Mouse (Mus musculus): ENCODE measurements around the gene AI597479. TPM values are rescaled to one million over a fixed set of nuclear protein-coding genes. Genes with fewer than 3 reads are reported as not detected.
A peak's percentile ranks its signal among the peaks of the same experiment; 100 is the strongest.

The AI597479 gene
- total and polyA plus RNA-seq, 3 experiments = 3.2 to 45.8 (median 31.8) TPM

GRCm38 (mm10) chr1:43162394-43162793 lies 63.9 kb downstream of the AI597479 start:
- Histone ChIP-seq H3K27me3 (ENCODE audit: insufficient read depth, low read length) (peaks cover 29% of the 10 kb centered on the region), H3K36me3 (replicated peaks) (no peaks in the 10 kb centered on the region), H3K4me1 (ENCODE audit: insufficient read depth, low read depth, low read length) (no peaks in the 10 kb centered on the region), H3K9me3 (replicated peaks) (no peaks in the 10 kb centered on the region), H3K4me3 (ENCODE audit: low read depth, low read length) (no peak overlapping the region)
- DNase-seq (ENCODE audit: low spot score) (no peak), ATAC-seq (ENCODE audit: extremely low read depth, insufficient number of reproducible peaks, low FRiP score, poor library complexity, severe bottlenecking) (no peak)
- no peak for TF ChIP-seq GATA2 (IDR thresholded peaks at IDR 0.05; ENCODE audit: borderline replicate concordance, low read depth, low read length)
- no peak for TF ChIP-seq GATA1 (IDR thresholded peaks at IDR 0.05; ENCODE audit: borderline replicate concordance, low read length)
- TF ChIP-seq CTCF (IDR thresholded peaks at IDR 0.05; ENCODE audit: low read depth, low read length) = no peak
- TF ChIP-seq TAL1 (conservative IDR thresholded peaks at IDR 0.05; ENCODE audit: low read depth, low read length) = no peak
- TF ChIP-seq POLR2AphosphoS5 (IDR thresholded peaks at IDR 0.05; ENCODE audit: insufficient replicate concordance, low read depth, low read length) = no peak

- DNase-seq (ENCODE audit: low spot score) (no peak), ATAC-seq (ENCODE audit: extremely low read depth, insufficient number of reproducible peaks, low FRiP score, poor library complexity, severe bottlenecking) (no peak)
- Histone ChIP-seq H3K27me3 (ENCODE audit: insufficient read depth, low read length) (peaks cover 31% of the 10 kb centered on the region), H3K4me3 (ENCODE audit: low read depth, low read length) (no peak overlapping the region), H3K36me3 (replicated peaks) (no peaks in the 10 kb centered on the region), H3K4me1 (ENCODE audit: insufficient read depth, low read depth, low read length) (no peaks in the 10 kb centered on the region), H3K9me3 (replicated peaks) (no peaks in the 10 kb centered on the region)
- TF ChIP-seq GATA2 (IDR thresholded peaks at IDR 0.05; ENCODE audit: borderline replicate concordance, low read depth, low read length) = no peak
- TF ChIP-seq GATA1 (IDR thresholded peaks at IDR 0.05; ENCODE audit: borderline replicate concordance, low read length) = no peak
- no peak for TF ChIP-seq POLR2AphosphoS5 (IDR thresholded peaks at IDR 0.05; ENCODE audit: insufficient replicate concordance, low read depth, low read length)
- no peak for TF ChIP-seq CTCF (IDR thresholded peaks at IDR 0.05; ENCODE audit: low read depth, low read length)
- TF ChIP-seq TAL1 (conservative IDR thresholded peaks at IDR 0.05; ENCODE audit: low read depth, low read length) = no peak
Observed at GRCm38 (mm10) chr1:43163084-43163466, 64.6 kb downstream of the AI597479 start.

- Histone ChIP-seq H3K36me3 (replicated peaks) (no peaks in the 10 kb centered on the region), H3K4me1 (ENCODE audit: insufficient read depth, low read depth, low read length) (no peaks in the 10 kb centered on the region), H3K27me3 (ENCODE audit: insufficient read depth, low read length) (peaks cover 37% of the 10 kb centered on the region), H3K9me3 (replicated peaks) (no peaks in the 10 kb centered on the region), H3K4me3 (ENCODE audit: low read depth, low read length) (no peak overlapping the region)
- DNase-seq (ENCODE audit: low spot score) = no peak
- no peak for ATAC-seq (ENCODE audit: extremely low read depth, insufficient number of reproducible peaks, low FRiP score, poor library complexity, severe bottlenecking)
- TF ChIP-seq POLR2AphosphoS5 (IDR thresholded peaks at IDR 0.05; ENCODE audit: insufficient replicate concordance, low read depth, low read length) (no peak), CTCF (IDR thresholded peaks at IDR 0.05; ENCODE audit: low read depth, low read length) (no peak), GATA1 (IDR thresholded peaks at IDR 0.05; ENCODE audit: borderline replicate concordance, low read length) (no peak), GATA2 (IDR thresholded peaks at IDR 0.05; ENCODE audit: borderline replicate concordance, low read depth, low read length) (no peak), TAL1 (conservative IDR thresholded peaks at IDR 0.05; ENCODE audit: low read depth, low read length) (no peak)
Observed at GRCm38 (mm10) chr1:43163467-43164418, 65.2 kb downstream of the AI597479 start.

GRCm38 (mm10) chr1:43164582-43164981 lies 66.1 kb downstream of the AI597479 start:
- ATAC-seq (ENCODE audit: extremely low read depth, insufficient number of reproducible peaks, low FRiP score, poor library complexity, severe bottlenecking) (no peak), DNase-seq (ENCODE audit: low spot score) (no peak)
- Histone ChIP-seq H3K4me3 (ENCODE audit: low read depth, low read length) (no peak overlapping the region), H3K4me1 (ENCODE audit: insufficient read depth, low read depth, low read length) (no peaks in the 10 kb centered on the region), H3K9me3 (replicated peaks) (no peaks in the 10 kb centered on the region), H3K36me3 (replicated peaks) (no peaks in the 10 kb centered on the region), H3K27me3 (ENCODE audit: insufficient read depth, low read length) (peaks cover 38% of the 10 kb centered on the region)
- TF ChIP-seq GATA2 (IDR thresholded peaks at IDR 0.05; ENCODE audit: borderline replicate concordance, low read depth, low read length) = no peak
- 0 out of 2 replicates have a peak, but pooled peaks have one; percentile 8 for TF ChIP-seq TAL1 (conservative IDR thresholded peaks at IDR 0.05; ENCODE audit: low read depth, low read length)

Other genes with a start within 250 kb of the AI597479 start
- gene Mrps9, start 247.5 kb upstream of the AI597479 start, total RNA-seq (2014; fragmentation: Nextera tagmentation) = 94.2 and 97.4 TPM in 2 replicates
- gene Mrps9, start 247.5 kb upstream of the AI597479 start, total RNA-seq (2017) = 149 and 151 TPM in 2 replicates
- 91.1 and 106 TPM in 2 replicates for gene Mrps9, start 247.5 kb upstream of the AI597479 start, polyA plus RNA-seq (2012)
- not detected in 2 replicates for gene Gpr45, start 145.8 kb upstream of the AI597479 start, total RNA-seq (2014; fragmentation: Nextera tagmentation)
- gene Gpr45, start 145.8 kb upstream of the AI597479 start, total RNA-seq (2017) = 0.66 and 0.70 TPM in 2 replicates
- gene Gpr45, start 145.8 kb upstream of the AI597479 start, polyA plus RNA-seq (2012) = not detected in 2 replicates
- 44.5 and 51.2 TPM in 2 replicates for gene Tgfbrap1, start 73 bp upstream of the AI597479 start, total RNA-seq (2014; fragmentation: Nextera tagmentation)
- gene Tgfbrap1, start 73 bp upstream of the AI597479 start, total RNA-seq (2017) = 18.1 and 19.7 TPM in 2 replicates
- 13.0 and 13.2 TPM in 2 replicates for gene Tgfbrap1, start 73 bp upstream of the AI597479 start, polyA plus RNA-seq (2012)
- gene Fhl2, start 98.3 kb downstream of the AI597479 start, total RNA-seq (2014; fragmentation: Nextera tagmentation) = not detected in 2 replicates
- 0.22 and 0.23 TPM in 2 replicates for gene Fhl2, start 98.3 kb downstream of the AI597479 start, total RNA-seq (2017)
- gene Fhl2, start 98.3 kb downstream of the AI597479 start, polyA plus RNA-seq (2012) = not detected in 2 replicates

All from G1E (cell line).